Mouse (Mus musculus) kidney, adult 11 months (tissue): ENCODE results near the gene Tmem97.
"Not testable (repeated sequence)": the region's sequence is repeated elsewhere in the genome, so short reads cannot be mapped to it uniquely, and the experiment has no call there.

Experiments
- DNase-seq: peaks from one replicate; pipeline ENCODE4 v3.0.0; 2022

Tmem97 gene

DNA sequence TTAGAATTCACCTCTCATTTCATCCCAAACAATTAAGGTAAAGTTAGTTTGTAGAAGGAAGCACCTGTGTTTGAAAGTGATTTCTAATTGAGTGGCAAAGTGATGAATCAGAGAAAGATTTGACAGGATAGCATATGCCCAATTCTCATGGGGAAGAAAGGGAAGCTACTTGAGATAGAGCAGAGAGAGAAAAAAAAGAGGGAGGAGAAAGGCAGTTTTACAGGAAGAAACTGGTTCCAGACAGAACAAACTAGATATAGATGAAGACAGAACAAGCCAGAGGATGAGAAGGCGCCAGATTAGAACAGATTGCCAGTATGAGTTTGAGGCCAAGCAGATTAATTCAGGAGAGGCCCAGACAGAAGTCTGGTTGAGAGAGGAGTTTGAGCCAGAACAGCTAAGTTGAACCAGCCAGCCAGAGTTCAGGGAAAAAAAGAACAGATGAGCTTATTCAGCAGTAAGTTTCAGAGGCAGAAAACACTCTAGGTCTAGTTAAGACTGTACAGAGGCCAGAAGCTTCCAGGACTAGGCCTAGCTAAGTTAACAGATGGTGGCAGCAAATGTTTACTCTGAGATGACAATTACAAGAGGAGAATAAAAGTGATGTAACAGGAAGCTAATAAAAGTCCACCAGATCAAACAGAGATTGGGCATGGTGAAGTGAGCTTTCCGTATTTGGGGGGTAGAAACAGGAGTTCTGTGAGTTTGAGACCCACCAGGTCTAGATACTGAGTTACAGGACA is 2.7 kb downstream of the Tmem97 start:
- no peak for DNase-seq

- no peak for DNase-seq
Observed at GRCm38 (mm10) chr11:78545181-78545580, 5.4 kb downstream of the Tmem97 start.

- DNase-seq: no peak
Observed at GRCm38 (mm10) chr11:78544449-78545111, 6.0 kb downstream of the Tmem97 start.

DNA sequence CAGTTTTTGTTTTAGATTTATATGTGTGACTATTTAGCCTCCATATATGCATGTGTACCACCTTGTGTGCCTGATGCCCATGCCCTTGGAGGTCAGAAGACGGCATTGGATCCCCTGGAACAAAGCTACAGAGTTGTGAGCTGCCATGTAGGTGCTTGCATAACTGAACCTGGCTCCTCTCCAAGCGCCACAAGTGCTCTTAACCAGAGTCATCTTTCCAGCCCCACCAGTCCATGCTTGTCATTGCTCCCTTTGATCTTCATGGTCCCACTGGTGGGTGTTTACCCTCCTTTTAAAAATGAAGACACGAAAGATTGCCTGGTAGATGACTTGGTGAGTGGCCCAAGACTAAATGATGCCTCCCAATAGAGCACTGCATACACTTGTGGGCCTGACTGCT is 10.2 kb downstream of the Tmem97 start:
- DNase-seq: no peak

DNA sequence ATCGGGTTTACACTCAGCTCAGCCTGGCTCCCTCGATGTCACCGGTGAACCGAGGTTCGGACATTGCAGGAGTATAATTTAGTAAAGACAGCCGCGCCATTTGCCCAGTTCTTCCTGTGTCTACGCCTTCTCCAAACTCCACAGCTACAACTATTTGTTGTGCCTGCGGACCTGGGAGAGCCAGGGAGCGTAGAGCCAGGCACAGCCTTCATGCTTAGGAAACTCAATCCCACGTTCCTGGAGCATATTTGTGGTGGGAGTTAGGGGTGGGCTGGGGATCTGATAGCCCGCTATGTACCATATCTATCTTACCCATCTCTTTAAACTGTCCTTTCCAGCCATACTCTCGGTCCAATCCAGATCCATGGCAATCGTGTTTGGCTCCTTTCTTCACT is 13.9 kb downstream of the Tmem97 start:
- DNase-seq: no peak

DNA sequence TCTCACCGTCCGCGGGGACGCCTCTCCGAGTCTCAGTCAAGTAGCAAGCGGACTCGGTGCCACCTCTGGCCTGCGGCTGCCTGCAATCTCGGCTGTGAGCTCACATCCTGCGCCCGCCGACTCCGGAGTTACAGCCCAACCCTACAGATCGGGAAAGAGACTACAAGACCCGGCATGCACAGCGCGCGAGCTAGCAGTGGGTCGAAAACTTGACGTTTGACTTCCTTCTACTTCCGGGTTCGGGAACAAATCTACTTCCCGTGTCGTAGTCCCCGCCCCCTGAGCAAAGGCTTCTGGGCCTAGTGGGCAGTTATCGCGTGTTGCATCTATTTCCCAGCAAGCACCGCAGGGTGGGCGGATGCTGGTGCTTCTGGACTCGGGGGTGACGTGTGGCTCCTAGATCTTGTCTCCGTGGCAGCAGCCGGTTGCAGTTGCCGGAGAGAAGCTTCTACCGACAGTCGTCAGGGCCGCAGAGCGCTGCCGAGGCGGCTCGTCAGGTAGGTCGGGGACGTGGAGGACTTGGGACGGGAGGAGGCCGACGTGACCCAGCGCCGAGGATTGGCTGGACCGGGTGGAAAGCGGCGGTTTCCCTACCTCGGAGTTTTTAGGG is 14.4 kb downstream of the Tmem97 start, which contains the start of the genes Tnfaip1 and Ift20:
Gene Tnfaip1, minus strand, starts transcription at position 253 of the 610 bp plus-strand sequence.
Gene Ift20, plus strand, starts transcription at position 282 of the 610 bp plus-strand sequence.
- DNase-seq: peak; percentile 99

GRCm38 (mm10) chr11:78535376-78536079 is 15.0 kb downstream of the Tmem97 start:
- peak; percentile 72 for DNase-seq

DNA sequence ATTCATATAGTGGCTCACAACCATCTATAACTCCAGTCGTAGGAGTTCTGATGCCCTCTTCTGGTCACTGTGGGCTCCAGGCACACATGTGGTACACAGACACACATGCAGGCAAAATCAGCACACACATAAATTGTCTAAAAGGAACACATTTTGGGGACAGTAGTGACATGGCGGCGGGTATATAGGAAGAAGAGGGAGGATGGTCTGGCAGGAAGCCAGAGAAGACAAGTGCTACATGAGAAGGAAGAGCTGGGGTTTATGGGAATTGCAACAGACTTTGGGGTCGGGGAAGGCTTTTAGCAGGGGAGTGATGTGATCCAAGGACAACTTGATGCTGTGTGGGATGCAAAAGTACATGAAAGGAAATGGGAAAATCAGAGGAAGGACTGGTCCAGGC is 16.1 kb downstream of the Tmem97 start:
- no peak for DNase-seq

- DNase-seq: not testable (repeated sequence)
Observed at GRCm38 (mm10) chr11:78531515-78531914, 19.1 kb downstream of the Tmem97 start.

DNA sequence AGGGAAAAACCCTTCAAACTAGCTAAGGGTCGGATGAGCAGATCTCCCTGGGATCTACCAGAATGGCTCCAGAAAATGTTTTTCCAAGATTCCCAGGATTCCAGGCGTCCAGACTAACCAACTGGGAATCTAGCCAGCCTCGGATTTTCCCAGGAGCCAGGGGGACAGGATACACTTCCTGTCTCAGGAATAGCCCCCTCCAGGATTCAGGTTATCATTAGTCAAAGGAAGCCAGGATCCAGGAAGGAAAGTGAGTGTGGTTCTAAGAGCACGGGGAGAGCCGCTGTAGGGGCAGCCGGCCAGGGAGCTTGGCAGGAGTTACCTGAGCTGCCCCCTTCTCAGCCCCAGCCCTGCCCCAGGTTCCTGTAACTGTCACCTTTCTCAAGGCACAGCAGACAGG is 19.5 kb downstream of the Tmem97 start:
- DNase-seq: peak; percentile 64

DNA sequence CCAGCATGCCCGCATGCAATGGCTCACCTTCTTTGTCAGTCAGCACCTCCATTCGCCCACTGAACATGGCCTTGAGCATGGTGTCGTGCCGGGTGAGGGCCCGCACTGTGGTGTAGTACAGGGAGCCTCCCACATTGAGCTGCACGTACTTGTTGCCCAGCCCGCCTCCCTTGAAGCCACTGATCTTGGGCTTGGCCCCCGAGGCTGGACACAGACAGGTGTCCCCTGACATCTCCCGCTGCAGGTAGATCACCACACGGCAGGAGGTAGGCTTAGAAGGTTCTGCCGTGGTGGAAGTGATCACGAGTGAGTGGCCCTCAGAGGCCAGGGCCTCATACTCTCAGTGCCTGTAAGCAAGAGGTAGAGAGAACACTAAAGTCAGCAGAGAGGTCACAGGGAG is 20.6 kb downstream of the Tmem97 start:
- DNase-seq: no peak

DNA sequence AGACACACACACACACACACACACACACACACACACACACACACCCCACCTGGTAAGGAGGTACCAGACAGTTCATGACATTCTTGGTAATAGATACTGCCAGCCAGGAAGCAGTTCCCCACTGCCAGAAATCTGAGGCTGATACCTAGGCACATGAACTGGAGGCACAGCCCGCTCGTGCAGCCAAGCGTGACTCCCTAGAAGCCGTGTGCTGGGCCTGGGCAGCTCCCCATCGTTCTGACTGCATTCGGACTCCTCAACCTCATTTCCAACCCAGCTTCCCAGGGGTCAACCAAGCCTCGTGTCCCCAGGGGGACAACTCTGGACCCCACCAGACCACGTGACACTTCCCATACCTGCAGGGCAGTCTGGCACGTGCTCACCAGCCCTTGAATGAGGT is 21.9 kb downstream of the Tmem97 start:
- DNase-seq: no peak

DNA sequence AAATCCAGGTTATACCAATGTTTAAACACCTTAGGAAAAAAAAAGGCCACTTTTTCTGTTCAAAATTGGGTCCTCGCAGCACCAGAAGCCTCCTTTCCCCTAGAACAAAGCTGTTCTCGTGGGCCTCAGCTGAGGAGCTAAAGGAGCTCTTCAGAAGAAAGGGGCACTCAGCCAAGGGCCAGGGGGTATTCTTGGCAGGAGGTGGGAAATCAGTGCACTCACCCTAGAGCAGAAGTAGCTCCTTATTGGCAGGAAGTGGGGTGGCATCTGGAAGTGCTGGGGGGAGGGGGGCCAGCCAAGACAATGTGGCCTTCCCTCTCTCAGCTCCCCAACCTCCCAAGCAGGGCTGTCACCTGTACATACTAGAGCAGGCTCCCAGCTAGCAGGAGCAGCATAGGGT is 25.7 kb downstream of the Tmem97 start:
- DNase-seq: no peak

DNA sequence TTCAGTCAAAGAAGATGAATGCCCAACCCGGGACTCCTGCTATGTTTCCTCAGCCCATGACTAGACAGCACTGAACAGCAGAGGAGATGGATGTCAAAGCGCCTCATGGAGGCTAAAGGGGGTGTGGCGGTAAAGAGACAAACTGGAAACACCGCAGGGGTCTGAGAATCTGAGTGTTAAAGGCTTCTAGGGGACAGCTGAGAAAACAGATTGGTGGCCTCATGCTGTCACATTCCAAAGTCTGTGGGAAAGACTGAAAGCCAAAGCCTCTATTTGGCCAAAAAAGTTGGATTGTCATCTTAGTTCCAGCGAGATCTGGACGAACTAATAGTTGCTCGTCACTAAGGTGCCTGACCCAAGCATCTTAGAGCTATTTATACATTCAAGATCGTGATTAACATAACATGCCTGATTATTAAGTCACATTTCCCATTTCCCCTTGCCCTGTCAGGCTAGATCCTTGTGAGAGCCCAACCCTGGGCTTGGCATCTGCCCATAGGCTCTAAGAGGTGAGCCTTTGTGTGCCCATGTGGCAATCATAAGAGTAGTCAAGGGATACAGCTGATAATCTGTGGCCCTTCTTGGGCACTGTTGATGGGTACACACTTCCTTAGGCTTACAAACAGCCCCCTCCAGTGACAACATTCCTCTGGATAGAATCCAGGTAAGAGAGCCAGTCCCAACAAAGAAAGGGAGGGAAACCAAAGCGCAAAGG is 27.2 kb downstream of the Tmem97 start:
- no peak for DNase-seq

- DNase-seq: peak; percentile 62
Observed at GRCm38 (mm10) chr11:78522481-78522997, 28.0 kb downstream of the Tmem97 start.

GRCm38 (mm10) chr11:78521880-78522279 is 28.7 kb downstream of the Tmem97 start:
- no peak for DNase-seq

DNA sequence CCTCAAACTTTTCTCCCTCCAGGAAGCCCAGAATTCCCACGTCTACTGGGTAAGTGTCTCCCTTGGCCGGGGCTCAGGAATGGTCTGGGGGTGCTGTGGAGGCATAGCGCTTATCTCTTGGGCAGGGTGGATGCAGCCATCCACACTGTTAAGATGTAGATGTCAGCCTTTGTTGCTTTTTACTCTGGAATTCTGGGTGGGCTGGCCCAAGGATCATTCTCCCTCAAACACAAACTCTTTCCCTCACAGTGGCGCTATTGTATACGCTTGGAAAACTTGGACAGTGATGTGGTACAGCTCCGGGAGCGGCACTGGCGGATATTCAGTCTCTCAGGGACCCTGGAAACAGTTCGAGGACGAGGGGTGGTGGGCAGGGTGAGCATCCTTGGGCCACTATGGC is 31.6 kb downstream of the Tmem97 start:
- DNase-seq: no peak

GRCm38 (mm10) chr11:78515549-78516325 is 34.8 kb downstream of the Tmem97 start:
- DNase-seq: no peak

GRCm38 (mm10) chr11:78513106-78513790 is 37.3 kb downstream of the Tmem97 start:
- DNase-seq: no peak

GRCm38 (mm10) chr11:78512025-78512957 is 38.3 kb downstream of the Tmem97 start, which contains the start of the genes Tmem199 and Poldip2:
Tmem199 (minus strand) TSS chr11:78512172.
Poldip2 (plus strand) TSS chr11:78512193.
- DNase-seq: peak; percentile 87
